Mouse (Mus musculus) ES-E14 (cell line): ENCODE measurements around the gene Nrip2. TPM values are rescaled to one million over a fixed set of nuclear protein-coding genes. Genes with fewer than 3 reads are reported as not detected.

ENCODE experiments used
- DNase-seq: peaks from one replicate; pipeline ENCODE4 v3.0.0-alpha.2; 2013; ENCODE audit warnings: low read depth, low spot score
- H3K27ac ChIP-seq: 2 replicates; pipeline ENCODE4 v1.5.1; 2012; ENCODE audit warnings: low read depth, mild to moderate bottlenecking, low read length, moderate library complexity, mixed read lengths; ENCODE audit not compliant: poor library complexity, insufficient read depth, severe bottlenecking
- H3K36me3 ChIP-seq: 2 replicates; pipeline ENCODE4 v1.6.1; 2012; ENCODE audit warnings: mild to moderate bottlenecking, low read length, moderate library complexity, mixed read lengths; ENCODE audit not compliant: control insufficient read depth, poor library complexity, insufficient read depth, severe bottlenecking
- H3K4me1 ChIP-seq, 2 experiments: fragments of 150-350 bp in 1 of 2; sonication (generic) in 1 of 2; 2 replicates each; pipeline ENCODE4 v1.6.1; 2012; ENCODE audit warnings: low read length in 2 of 2, mild to moderate bottlenecking in 1 of 2, mixed read lengths in 1 of 2; ENCODE audit not compliant: control insufficient read depth in 2 of 2, insufficient read depth in 2 of 2, poor library complexity in 1 of 2
- H3K4me3 ChIP-seq, 2 experiments: fragments of 150-350 bp in 1 of 2; sonication (generic) in 1 of 2; 2 replicates each; pipeline ENCODE4 v1.5.1; 2012; ENCODE audit warnings: low read length in 2 of 2, low read depth in 1 of 2, mild to moderate bottlenecking in 1 of 2, mixed read lengths in 1 of 2; ENCODE audit not compliant: insufficient read depth in 1 of 2, poor library complexity in 1 of 2, severe bottlenecking in 1 of 2
- H3K9ac ChIP-seq: 2 replicates; pipeline ENCODE4 v1.6.1; 2012; ENCODE audit warnings: low read depth, mild to moderate bottlenecking, low read length, mixed read lengths; ENCODE audit not compliant: poor library complexity, insufficient read depth, severe bottlenecking
- H3K9me3 ChIP-seq: fragments of 150-350 bp; sonication (generic); 2 replicates; pipeline ENCODE4 v1.6.1; 2012; ENCODE audit warnings: low read depth, mild to moderate bottlenecking, low read length; ENCODE audit not compliant: control insufficient read depth, insufficient read depth
- CHD2 ChIP-seq: IDR thresholded peaks from 2 replicates; pipeline ENCODE4 v1.6.1; 2014; ENCODE audit warnings: mild to moderate bottlenecking, low read depth, low read length, inconsistent platforms
- HCFC1 ChIP-seq: IDR thresholded peaks from 2 replicates; pipeline ENCODE4 v1.6.1; 2012; ENCODE audit warnings: low read length, inconsistent platforms, borderline replicate concordance; ENCODE audit not compliant: insufficient read depth
- MAFK ChIP-seq: IDR thresholded peaks from 2 replicates; pipeline ENCODE4 v1.6.1; 2014; ENCODE audit warnings: mild to moderate bottlenecking, low read depth, low read length, inconsistent platforms; ENCODE audit not compliant: insufficient read depth
- ZC3H11A ChIP-seq: IDR thresholded peaks from 2 replicates; pipeline ENCODE4 v1.6.1; 2012; ENCODE audit warnings: low read depth, mild to moderate bottlenecking, inconsistent platforms, low read length, borderline replicate concordance
- ZNF384 ChIP-seq: IDR thresholded peaks from 2 replicates; pipeline ENCODE4 v1.6.1; 2012; ENCODE audit warnings: low read depth, low read length, inconsistent platforms
- in situ Hi-C, 2 experiments: fragments of 600-800 bp; cut with MboI; formaldehyde crosslinking; loops; one replicate each; pipeline ENCODE4 v1.15.1; 2025; ENCODE audit warnings: low sequenced_read_pairs in 2 of 2, inconsistent platforms in 1 of 2; ENCODE audit not compliant: unreplicated experiment in 2 of 2
- total RNA-seq: library from RNA; depleted of rRNA; stranded (reverse); fragments of 300-350 nt; gene quantifications from 2 replicates; pipeline ENCODE4 v1.2.3, GENCODE M21; 2012; rRNA removed

Gene Nrip2
- 0.27 and 0.42 TPM in 2 replicates for total RNA-seq

DNA sequence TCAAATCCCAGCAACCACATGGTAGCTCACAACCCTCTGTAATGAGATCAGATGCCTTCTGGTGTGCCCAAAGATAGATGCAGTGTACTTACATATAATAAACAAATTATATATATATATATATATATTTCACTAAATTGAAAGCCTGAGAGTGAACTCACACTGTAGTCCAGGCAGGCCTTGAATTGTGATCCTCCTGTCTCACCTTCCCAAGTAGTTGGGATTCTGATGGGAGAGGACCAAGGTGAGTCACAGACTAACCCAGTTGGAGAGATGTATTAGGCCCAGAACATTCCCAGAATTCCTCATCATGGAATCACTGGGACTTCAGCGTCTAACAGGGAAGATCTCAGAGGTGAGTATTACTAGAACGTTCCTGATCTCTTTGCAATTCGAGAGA, at the start of gene Nrip2:
TSS of gene Nrip2 (plus strand) at position 301 of the 400 bp plus-strand sequence.
- Histone ChIP-seq H3K36me3 (no peaks in the 10 kb centered on the region), H3K9me3 (no peaks in the 10 kb centered on the region), H3K4me3 (no peak within 1 kb of the TSS), H3K4me1 (no peaks in the 10 kb centered on the region), H3K27ac (no peak within 1 kb of the TSS), H3K9ac (no peak within 1 kb of the TSS)
- no peak for TF ChIP-seq MAFK
- TF ChIP-seq CHD2: no peak
- TF ChIP-seq ZC3H11A: no peak
- no peak for TF ChIP-seq ZNF384
- TF ChIP-seq HCFC1: no peak
- DNase-seq: no peak
- in situ Hi-C loops: no loop called here

DNA sequence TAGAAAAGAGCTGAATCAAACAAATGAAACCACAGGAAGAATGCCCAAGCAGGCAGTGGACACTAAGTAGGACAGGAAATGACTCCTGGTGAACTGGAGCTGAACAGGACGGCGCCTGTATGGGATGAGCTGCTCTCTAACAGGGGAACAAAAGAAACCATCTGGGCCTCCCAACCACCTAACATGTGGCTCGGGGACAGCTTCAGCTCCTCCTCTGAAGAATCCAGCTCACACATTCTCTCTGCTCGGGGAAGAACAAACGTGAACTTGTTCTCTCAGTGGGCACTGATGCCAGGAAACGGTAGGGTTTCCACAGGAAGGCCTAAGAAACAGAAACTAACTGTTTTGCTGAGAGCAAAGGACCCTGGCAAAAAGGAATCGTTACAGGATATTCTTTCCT, 49.4 kb upstream of the Nrip2 start:
- Histone ChIP-seq H3K4me1 (peaks cover 0 to 3% of the 10 kb centered on the region in 2 experiments; a peak in 1 of 4 replicates), H3K36me3 (peaks cover 9% of the 10 kb centered on the region; the same call in 1 of the 2 replicates), H3K9ac (no peak overlapping the region), H3K4me3 (no peak overlapping the region), H3K27ac (no peak overlapping the region), H3K9me3 (no peaks in the 10 kb centered on the region)
- in situ Hi-C loops: no loop called here
- DNase-seq: no peak
- TF ChIP-seq MAFK (no peak), ZNF384 (no peak), HCFC1 (no peak), CHD2 (no peak), ZC3H11A (no peak)

DNA sequence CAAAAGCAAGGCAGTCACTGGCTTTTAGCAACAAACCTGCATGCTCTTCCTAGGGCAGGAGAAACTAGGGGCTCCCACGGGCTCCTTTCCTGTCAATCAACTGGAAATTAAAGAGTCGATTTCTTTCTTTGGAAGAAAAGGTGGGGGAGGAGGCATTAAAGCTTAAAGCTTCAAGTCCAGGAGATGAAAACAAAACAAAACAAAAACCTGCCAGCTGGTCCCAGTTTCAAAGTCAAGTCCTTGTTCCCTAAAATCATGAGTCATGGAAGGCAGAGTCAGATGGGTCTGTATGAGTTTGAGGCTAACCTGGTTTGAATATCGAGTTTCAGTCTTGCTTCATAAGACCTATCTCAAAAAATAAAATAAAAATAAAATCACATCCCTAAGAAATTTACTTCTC, 45.0 kb upstream of the Nrip2 start:
- in situ Hi-C loops: no loop called here
- Histone ChIP-seq H3K4me3 (no peak overlapping the region), H3K36me3 (peaks cover 25% of the 10 kb centered on the region), H3K9ac (no peak overlapping the region), H3K4me1 (peaks cover 0 to 9% of the 10 kb centered on the region in 2 experiments; a peak in 1 of 4 replicates), H3K27ac (no peak overlapping the region), H3K9me3 (no peaks in the 10 kb centered on the region)
- no peak for TF ChIP-seq ZC3H11A
- no peak for DNase-seq

DNA sequence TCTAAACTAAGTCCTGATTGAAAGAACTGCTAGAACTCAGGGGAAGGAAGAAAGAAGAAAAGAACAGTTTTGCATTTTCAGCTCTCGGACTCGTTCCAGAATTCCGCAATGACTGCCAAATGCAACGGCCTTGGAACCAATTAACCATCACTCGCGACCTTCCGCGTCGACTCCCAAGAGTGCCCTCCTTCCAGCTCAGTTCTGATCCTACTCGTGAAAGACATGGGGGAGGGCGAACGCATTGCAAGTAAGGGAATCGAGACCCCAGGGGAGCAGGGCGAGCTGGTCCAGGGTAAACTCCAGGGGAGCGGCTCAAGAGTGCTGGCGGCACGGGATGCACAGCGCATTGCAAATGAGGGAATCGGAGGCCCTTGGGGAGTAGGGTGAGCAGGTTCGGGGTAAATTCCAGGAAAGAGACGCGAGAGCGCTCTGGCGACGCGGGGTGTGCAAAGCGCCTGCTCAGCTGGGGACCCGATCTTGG, 43.9 kb upstream of the Nrip2 start:
- peaks cover 25% of the 10 kb centered on the region for H3K36me3 ChIP-seq
- in situ Hi-C loops: no loop called here
- no peaks in the 10 kb centered on the region for H3K9me3 ChIP-seq
- H3K9ac ChIP-seq: peak overlapping the region; percentile 80
- TF ChIP-seq HCFC1 (no peak), CHD2 (no peak), MAFK (no peak), ZNF384 (no peak)
- DNase-seq: peak; percentile 53
- H3K4me1 ChIP-seq: peaks cover 0 to 14% of the 10 kb centered on the region in 2 experiments; a peak in 2 of 4 replicates
- peak overlapping the region; percentile 71 for H3K27ac ChIP-seq
- peak overlapping the region; percentile 72 to 77 for H3K4me3 ChIP-seq

DNA sequence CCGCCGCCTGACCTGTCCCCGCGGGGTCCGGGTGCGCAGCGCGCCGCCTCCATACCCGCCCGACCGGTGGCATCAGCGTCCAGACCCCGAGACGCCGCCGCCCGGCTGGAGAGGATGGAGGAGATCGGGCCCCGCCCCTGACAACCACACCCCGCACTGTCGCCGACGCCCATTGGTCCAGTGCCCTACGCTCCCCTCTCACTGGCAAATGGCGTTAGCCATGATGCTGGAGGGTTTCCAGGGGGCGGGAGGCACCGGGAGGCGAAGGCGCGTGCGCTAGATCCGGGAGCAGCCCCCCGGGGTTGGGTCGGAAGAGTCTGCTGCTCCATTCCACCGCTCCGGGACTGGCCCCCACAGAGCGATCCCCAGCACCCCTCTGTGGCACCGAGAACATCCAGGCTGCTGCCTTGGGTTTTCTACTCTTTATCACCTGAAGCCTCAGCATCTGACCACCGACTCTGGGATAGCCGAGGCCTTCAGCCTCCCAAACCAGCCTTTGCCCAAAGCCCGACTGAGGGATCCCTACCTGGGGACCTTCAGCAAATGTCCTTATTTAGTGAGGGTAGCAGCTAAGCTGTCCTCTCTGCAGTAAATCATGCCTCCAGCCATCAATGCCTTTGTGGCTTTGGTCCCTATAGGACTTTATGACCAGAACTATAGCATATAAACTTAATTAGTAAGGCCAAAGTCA, 43.2 kb upstream of the Nrip2 start, which contains the start of gene Tulp3:
TSS of gene Tulp3 (minus strand) at position 126 of the 691 bp plus-strand sequence.
- peak; percentile 53; the same call in 1 of the 2 replicates for TF ChIP-seq HCFC1
- TF ChIP-seq MAFK: no peak
- TF ChIP-seq CHD2: peak; percentile 83
- H3K9me3 ChIP-seq: no peaks in the 10 kb centered on the region
- peak; percentile 92 for DNase-seq
- H3K36me3 ChIP-seq: peaks cover 20% of the 10 kb centered on the region
- peak within 1 kb of the TSS; percentile 72 to 77 for H3K4me3 ChIP-seq
- peak within 1 kb of the TSS; percentile 71 for H3K27ac ChIP-seq
- in situ Hi-C loops: no loop called here
- peak within 1 kb of the TSS; percentile 80 for H3K9ac ChIP-seq
- H3K4me1 ChIP-seq: peaks cover 0 to 14% of the 10 kb centered on the region in 2 experiments; a peak in 2 of 4 replicates
